Mouse (Mus musculus) common myeloid progenitor, adult 5-6 weeks (primary cell): ENCODE results near the gene 1700029I15Rik. TPM values are rescaled to one million over a fixed set of nuclear protein-coding genes. Genes with fewer than 3 reads are reported as not detected.

Experiments used
- ATAC-seq: replicated peaks from 2 replicates; pipeline ENCODE4 v1.8.0; 2016; ENCODE audit warnings: low read depth, mild to moderate bottlenecking, moderate TSS enrichment, inconsistent platforms; ENCODE audit not compliant: poor library complexity, severe bottlenecking
- total RNA-seq: library from RNA; stranded (forward); fragments of 200-1000, 187-1606 nt; gene quantifications from 2 replicates; pipeline ENCODE4 v1.2.3, GENCODE M21; 2017

1700029I15Rik gene
- 0.68 and 2.1 TPM in 2 replicates for total RNA-seq

DNA sequence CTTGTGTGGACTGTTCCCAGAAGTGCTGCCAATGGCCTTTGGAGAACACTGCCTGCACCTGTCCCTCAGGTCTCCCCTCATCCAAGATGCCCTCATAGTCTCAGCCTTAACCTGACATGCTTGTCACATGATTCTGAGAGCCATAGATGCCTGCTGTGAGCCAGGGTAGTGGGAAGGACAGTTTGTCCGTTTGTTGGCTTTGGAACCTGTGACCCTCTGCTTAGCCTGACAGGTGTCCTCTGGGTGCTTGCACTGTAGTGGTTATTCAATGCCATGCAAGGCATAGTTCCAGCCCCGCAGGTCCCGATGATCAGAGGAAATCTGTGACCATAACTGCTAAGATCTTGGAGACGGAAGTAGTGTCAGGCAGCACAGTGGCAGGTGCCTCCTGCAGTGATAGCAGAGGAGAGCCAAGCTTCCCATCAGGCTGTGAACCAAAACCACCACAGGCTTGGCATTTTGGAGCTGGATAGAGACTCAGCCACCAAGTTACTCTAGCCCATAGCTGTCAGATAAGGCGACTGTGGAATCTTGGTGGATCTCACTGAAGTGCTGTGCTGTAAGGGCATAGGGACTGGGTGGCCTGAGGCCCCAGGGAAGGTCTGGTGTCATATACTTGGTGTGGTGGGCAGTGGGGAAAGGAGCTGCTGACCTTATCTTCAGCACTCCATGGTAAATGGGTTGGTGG, at the start of gene 1700029I15Rik:
Gene 1700029I15Rik (plus strand): TSS at position 638 of the 688 bp plus-strand sequence.
- no peak for ATAC-seq

GRCm38 (mm10) chr2:92342418-92342817, 39.9 kb upstream of the 1700029I15Rik start:
- no peak for ATAC-seq

DNA sequence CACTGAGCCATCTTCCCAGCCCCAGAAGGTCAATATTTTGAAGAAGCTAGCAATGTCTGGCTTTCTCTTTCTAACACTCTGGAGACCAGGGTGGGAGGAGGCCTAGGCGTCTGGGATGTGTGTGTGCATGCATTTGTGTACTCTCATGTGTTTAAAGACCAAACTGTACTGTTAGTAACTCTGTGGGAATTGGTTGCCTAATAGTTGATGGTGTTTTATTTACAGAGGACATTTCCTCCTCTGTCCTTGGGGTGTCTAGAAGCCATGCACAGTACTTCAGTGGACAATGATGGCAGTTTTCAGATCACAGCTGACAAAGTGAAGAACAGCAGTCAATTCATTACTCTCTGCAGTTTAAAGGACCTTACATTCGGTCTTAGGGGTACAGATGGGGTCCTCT, 35.1 kb upstream of the 1700029I15Rik start:
- ATAC-seq, result no peak

DNA sequence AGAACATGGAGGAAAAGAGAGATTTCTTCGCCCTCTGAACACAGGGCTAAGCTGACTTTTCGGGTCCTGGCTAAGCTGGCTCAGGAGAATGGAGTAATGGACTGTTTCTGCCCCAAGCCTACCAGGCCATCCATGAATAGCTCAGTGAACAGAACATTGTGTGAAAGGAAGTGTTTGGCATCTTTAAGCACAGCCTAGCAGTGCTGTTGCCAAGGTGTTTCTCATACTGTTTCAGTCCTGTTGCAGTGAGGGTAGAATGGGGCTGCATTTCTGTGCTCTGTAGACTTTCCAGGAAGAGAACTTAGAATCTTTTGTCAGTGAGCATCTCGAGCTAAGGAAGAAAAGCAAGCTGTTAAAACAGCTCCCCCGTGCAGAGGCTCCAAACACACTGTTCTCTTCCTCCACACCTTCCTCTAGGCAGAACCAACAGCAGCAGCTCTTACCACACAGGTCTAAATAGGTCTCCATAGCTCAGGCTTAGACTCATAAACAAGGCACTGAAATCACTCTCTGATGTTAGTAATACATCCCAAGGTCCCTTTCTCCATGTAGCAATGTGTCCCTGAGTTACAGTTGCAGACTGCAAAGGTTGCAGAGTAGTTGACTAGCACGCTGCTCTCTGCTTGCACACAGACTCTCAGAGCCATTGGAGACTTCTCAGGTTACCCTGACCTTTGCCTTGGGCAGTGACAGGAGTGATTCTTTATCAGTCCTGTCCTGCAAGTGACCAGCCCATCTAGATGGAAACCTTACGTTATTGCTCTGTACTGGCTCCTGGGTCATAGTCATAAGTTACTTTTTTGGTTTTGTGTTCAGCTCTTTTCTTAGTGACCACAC, 32.5 kb upstream of the 1700029I15Rik start:
- no peak for ATAC-seq

GRCm38 (mm10) chr2:92350686-92351085, 31.7 kb upstream of the 1700029I15Rik start:
- no peak for ATAC-seq

- no peak for ATAC-seq
Observed at GRCm38 (mm10) chr2:92353402-92353801, 28.9 kb upstream of the 1700029I15Rik start.

DNA sequence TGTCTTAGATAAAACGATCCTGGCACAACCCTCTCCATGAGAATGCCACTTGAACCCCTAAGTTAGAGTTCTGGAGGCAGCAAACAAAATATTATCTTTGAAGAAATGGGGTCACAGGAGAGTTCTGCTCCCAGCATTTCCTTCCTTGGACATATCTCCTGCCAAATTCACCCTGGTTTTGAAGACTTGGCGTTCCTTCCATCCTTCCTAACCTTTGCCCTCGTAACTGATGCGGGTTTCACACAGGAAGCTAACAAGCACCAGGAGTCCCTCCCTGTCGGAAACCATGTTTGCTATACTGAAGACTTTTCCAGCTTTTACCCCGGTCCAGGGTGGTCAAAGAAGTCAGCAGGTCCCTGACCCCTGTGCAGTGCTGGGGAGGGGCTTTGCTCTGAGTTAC, 28.1 kb upstream of the 1700029I15Rik start:
- ATAC-seq, result no peak

DNA sequence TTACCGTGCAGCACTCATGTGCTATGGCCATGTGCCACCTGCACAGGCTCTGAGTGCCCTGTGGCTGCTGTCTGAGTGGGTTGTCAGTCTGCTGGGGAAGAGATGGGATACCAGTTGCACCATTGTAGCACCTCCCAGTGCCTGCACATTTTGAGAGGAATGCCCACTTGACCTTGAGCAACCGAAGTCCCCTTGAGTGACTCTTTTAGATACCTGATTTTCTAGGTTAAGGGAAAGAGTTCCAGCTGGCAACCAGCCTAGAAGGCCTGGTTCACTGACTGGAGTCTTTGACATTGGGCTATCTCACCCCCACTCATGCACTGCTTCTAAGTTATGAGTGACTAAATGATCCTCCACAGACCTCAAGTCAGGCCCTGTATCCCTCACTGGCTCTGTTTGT, 23.0 kb upstream of the 1700029I15Rik start:
- ATAC-seq, result no peak

GRCm38 (mm10) chr2:92360186-92360823, 22.0 kb upstream of the 1700029I15Rik start:
- ATAC-seq, result no peak

DNA sequence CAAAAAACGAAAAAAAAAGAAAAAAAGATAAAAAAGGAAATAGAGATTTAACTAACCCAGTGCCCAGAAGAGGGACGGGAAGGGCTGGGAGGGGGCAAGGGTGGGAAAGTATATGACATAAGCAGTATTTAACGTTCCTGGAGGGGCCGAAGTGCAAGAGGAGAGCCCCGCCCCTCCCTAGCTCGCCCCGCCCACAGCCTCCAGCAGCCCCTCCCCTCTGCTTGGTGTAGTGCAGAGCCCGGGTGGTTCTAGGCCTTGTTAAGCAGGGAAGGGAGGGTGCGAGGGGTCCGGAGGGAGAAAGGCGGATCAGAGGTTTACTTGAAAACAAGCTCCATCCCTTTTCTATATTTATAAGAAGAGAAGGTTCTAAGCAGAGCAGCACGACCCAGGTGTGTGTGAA, 21.4 kb upstream of the 1700029I15Rik start:
- ATAC-seq, result no peak

GRCm38 (mm10) chr2:92361795-92362194, 20.5 kb upstream of the 1700029I15Rik start:
- no peak for ATAC-seq

GRCm38 (mm10) chr2:92362571-92363228, 19.6 kb upstream of the 1700029I15Rik start:
- no peak for ATAC-seq

DNA sequence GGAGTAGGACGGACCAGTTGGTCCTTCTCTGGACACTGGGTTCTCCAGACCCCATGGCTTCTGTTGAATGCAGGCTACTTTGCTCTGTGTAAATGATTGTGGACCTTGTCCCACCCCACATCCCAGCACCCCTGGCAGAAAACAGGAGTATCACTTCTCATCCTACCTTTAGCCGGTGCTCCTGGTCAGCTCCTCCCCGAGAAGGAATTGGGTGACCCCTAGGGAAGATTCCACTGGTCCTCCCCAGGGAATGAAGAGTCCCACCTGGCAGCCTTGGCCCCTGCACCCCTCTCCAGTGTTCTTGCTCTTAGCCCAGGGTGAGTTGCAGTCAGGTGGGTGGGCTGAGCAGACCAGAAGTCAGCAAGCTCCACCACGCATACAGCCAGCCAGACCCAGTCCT, 18.3 kb upstream of the 1700029I15Rik start:
- ATAC-seq, result no peak

- ATAC-seq, result no peak
Observed at GRCm38 (mm10) chr2:92365568-92365967, 16.8 kb upstream of the 1700029I15Rik start.

GRCm38 (mm10) chr2:92367383-92368029, 14.8 kb upstream of the 1700029I15Rik start:
- ATAC-seq, result no peak

DNA sequence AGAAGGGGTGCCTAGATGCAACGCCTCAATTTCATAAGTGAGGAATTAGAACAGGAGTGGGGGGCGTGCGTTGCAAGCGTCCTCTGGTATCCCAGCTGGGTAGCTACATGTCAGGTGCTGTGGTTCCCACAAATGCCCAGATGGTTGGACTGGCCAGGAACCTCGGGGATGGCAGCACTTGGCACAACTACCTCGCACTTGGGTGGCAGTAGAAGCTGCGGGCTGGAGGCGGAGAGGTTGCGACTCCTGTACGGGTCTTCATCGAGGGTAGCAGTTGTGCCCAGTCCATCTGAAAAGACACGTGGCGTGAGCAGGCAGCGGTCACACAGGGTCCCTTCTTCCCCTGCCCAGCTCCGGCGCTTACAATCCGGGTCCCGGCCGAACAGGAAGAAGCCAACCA, 12.0 kb upstream of the 1700029I15Rik start:
- ATAC-seq, result no peak

- ATAC-seq, result no peak
Observed at GRCm38 (mm10) chr2:92370821-92371805, 11.2 kb upstream of the 1700029I15Rik start.

DNA sequence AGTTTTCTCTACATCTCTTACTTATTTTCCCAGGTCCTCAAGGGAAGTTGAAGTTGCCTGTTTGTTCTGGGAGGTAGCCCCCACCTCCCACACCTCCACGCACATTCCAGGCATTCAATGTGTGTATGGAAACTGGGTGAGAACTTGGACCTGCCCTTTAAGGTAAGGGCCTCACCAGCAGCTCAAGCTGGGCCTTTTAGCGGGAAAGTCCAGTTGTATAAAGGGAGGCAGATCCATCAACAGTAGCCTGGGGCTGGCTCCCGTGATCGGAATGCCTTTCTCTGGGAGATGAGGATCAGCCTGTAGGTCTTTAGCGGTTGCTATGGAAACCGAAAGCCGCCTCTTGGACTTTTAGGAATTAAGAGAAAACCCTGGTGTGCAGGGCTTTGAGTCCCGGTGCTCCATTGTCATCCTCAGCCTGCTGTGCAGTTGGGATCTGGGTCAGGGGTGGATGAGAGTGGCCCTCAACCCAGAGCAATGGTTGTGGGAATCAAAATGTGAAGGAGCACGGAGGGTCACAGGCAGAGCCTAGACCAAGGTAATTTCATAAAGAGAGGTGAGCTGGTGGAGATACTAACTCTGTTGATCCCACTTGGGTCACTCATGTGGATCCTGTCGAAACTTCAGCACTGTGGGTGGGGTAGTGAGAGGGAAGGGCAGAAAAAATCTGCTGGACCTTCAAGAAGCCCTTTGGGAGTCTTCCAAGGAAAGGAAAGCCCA, 10.2 kb upstream of the 1700029I15Rik start:
- no peak for ATAC-seq
